Mouse (Mus musculus) right cerebral cortex, postnatal 25 days (tissue): Measurements from ENCODE around the gene Cadps2.

ENCODE experiments used
- DNase-seq: peaks from one replicate; pipeline ENCODE4 v3.0.0; 2022

The Cadps2 gene

DNA sequence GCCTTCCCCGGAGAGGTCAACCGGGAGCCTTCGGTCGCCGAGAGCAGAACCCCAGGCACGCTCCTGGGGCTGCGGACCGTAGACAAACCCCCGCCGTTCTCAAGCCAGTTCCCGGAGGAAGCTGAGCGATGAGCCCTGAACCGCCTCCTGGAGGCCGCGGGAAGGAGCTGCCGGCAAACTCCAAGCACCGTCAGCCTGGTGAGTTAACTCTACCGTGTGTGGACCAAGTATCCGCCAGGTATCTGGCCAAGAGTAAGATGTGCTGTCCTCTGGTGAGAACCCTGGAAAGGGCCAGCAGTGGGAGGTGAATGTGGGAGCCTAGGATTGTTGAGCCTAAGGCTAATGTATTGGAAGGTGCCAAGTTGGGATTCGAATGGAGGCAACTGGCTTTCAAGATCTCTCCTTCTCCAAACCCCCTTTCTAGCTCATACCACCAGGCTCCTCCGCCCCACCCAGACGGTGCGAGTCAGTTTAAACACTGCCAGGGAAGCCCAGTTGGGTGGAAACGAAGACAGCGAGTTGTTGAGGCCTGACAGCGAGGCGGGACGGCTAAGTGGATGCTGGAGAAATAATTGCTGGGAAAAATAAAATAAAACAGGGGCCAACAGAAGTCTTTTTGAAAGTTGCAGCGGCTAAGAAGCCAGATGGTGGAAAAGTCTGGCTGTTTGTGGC is 589.5 kb downstream of the Cadps2 start:
- DNase-seq: no peak

DNA sequence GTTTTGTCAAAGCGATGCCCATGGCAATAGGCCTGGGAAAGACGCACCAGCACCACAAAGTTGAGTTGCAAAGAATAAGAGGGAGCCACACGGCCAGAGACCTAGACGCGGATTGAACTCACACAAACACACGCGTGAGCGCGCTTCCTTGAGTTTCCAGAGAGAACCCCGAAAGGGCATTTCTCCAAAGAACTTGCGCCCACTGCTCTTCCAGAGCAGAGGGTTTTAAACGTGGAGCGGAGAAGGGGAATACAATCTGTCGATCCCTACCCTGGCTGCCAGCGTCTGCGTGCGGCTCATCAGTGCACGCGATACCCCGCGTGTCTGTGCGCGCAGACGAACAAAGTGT is 590.2 kb downstream of the Cadps2 start:
- DNase-seq: no peak

DNA sequence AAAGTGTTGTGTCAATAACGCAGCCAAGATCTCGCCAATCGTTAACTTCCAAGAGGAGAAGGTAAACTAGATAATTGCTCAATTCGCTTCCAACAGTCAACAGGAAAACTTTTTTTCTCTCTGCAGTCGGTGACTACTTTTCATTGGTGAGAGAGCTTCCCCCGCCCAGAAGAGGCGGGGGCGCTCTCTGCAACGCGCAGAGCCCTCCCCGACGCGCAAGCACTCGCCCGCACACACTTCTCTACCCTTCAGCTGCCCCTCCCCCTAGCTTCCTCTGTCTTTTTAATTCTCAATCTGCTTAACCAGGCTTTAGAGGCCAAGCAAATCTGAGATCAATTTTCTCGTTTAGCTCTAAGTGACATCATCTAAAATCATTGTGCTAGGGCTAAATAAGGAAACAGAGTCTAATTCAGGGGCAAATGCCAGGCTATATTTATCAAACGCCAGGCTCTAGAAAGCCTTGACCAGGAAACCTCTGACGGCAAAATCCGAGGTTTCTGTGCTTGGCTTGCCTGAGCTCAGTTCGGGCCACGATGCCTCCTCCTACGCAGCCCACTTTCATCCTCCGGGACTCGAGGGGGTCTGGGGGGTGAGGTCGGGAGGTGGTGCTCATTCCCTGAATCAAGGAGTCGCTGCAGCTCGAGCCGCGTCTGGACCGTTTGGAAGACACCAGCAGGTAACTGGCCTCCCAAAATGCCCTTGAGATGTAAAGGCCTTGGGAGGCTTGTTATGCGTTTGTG is 590.7 kb downstream of the Cadps2 start, which contains the start of gene Fezf1:
Fezf1 (minus strand) TSS at position 50 of the 740 bp plus-strand sequence.
- no peak for DNase-seq

DNA sequence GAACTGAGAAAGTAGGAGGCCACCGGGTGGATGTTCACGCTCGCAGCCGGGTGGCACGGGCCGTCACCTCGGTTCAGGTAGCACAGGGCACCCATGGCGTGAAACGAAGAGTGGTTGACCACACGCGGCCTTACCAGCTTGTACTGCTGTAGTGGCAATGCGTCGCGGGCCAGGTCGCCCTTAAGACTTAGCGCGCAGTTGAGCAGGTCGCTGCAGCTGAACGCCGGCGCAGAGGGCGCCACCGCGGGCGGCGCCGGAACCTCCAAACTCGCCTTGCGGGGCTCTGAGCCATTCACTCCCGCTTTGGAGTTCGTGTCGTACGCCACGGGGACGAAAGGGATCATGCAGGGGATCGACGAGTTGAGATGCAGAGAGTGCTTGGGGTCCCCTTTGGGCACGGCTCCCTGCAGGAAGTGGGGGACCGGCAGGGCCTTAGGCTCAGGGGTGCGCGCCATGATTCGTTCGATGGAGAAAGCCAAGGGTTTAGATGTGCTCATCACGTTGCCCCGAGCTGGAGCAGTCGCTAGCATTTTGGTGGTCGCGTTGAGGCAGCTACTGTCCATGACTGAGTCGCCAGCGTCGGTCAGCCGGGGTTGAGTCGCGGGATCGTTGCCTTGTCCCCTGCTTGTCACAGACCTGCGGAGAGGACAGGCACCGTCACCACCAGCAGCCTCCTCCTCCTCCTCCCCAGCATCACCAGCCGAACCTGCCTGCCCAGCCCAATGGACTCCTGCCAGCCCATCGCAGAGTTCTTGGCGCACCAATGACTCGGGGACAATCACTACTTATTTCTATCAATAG is 591.5 kb downstream of the Cadps2 start:
- no peak for DNase-seq

DNA sequence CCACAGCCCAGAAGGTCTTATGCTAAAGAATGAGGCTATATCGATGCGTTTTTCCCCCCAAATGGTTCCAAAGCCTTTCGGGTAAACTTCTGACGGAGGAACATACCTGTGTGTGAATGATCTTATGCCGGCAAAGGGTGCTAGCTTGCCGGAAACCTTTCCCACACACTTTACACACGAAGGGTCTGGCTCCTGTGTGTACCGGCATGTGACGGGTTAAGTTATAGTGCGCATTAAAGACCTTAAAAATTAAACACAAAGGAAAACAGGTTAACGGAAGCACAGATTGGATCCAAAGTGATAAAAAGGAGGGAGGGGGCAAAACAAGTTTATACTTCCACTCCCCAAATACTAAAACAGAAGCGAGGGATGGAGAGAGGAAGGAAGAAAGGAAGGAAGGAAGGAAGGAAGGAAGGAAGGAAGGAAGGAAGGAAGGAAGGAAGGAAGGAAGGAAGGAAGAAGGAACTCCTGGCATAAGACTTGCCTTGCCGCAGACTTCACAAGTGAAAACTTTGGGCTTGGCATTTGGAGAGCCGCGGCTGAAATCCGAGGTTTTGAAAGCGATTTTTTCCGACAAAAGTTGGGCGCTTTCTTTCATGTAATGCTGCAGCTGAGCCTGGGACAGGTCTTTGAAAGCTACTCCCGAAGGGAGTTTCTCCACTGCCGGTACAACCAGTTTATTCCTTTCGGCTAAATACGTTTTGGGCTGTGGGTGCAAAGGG is 592.3 kb downstream of the Cadps2 start:
- DNase-seq: no peak

DNA sequence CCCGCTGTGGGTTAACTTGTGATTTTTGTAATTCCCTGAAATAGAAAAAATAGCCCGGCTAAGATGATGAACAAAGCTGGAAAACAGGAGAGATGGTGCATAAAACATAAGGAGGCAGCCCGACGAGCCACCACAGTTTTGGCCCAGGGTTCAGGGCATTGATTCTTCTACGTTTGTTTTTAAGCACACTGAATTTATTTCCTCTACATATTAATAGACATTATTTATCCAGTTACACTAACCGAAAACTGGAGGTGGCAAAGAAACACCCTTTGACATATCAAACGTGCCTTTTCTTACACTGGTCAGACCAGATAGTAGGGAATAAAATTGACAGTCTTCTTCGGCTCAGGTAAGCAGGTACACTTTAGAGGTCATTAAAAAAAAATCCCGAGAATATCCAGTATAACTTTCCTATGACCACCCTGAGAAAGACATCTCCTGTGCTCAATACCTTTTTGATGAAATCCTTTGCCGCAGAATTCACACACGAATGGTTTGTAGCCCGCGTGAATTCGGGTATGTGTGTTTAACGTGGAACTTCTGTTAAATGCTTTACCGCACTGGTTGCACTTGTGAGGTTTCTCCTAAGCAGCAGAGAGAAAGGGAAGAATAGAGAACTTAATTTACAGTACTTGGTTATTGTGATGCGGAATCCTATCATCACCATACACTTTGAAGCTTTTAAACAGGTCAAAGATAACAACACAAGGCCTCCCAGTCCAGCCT is 593.0 kb downstream of the Cadps2 start:
- no peak for DNase-seq

DNA sequence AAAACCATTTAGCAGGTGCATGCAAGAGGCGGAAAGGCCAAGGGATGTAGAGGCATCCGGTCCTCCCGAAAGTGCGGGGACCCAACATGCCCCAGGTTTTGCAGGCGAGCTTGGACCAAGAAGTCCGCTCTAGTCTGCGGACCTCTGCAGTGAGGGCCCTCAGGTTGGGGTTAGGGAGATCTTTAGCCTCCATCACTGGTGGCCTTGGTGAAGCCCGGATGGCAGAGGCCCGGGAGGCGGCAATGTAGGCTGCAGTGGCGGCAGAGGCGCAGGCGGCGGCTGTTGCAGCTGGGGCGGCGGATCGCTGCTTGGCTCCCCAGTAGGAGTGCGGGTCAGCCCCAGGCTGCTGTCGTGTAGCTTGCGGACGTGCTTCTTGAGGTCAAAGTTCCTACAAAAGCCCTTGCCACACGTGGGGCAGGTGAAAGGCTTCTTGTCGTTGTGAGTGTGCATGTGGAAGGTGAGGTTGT is 593.6 kb downstream of the Cadps2 start:
- no peak for DNase-seq

DNA sequence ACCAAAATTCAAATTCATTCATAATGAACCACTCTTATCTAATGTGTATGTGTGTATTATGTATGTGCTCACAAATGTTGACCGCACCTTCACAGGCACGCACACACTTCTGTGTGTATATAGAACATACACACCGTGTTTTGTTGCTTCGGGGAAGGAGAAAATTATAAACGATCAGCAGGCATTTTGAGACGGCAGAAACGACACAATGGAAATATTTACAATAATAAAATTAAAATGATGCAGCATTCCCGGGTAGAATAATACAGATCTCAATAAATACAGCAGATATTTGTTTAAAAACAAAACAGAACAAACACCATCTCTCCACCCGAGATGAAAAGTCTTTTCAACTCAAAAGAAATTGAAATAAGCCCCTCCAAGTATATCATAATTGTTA is 594.1 kb downstream of the Cadps2 start:
- DNase-seq: no peak

DNA sequence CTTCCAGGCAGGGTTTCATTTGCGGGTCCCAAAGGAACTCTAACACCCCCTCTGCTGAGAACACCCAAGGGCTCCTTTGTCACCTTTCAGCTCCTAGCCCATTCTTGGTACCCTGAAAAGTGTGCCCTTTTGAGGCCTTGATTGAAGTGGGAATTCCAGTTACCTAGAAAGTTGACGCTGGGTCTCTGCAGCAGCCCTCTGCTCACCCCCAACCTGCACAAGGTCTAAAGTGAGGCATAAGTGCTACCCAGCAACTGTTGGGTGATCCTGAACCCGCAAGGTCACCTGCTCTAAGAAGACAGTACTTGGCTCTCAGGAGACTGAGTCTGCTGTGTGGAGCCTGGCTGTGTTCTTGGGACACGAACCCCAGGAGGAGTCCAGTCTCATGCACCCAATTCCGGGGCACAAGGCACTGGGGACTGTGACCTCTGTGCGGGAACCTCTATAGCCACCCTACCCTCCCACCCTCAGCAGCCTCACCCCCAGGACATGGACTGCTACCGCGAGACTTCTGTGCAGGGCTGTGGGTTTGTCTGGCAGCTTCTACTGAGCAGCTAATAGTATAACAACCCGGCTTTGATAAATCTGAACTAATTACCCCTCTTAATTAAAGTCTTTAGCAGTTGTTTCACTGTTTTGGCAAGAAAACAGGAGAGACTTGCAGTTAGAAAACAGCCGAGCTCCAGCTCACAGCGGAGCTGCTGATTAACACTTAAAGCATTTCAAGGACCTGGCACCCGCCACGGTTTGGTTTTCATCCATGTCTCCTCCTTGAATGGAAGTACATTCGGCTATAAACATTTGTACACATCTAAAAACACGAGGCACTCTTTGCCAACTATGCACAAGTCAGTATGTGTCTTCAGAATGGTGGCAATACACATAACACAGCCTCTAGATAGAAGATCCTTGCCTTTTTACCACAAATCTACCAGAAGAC is 595.1 kb downstream of the Cadps2 start:
- no peak for DNase-seq
